Mouse (Mus musculus) stomach, embryonic 16.5 days (tissue): ENCODE results near the gene Ndufa12. TPM values are rescaled to one million over a fixed set of nuclear protein-coding genes. Genes with fewer than 3 reads are reported as not detected.

Source experiments
- polyA plus RNA-seq: library from polyadenylated mRNA; unstranded; fragments of >200 nt; fragmentation: Nextera tagmentation; extraction: Ambion mirVana; gene quantifications from 2 replicates; pipeline ENCODE4 v1.2.1, GENCODE M21; 2015

Ndufa12 gene
- polyA plus RNA-seq, 1 experiment from 2014 or later, result 305 TPM

Other genes with a start within 250 kb of the Ndufa12 start
- 26.4 and 27.4 TPM in 2 replicates for gene Vezt, start 162.9 kb upstream of the Ndufa12 start, polyA plus RNA-seq
- 3.7 and 3.9 TPM in 2 replicates for gene Fgd6, start 162.7 kb upstream of the Ndufa12 start, polyA plus RNA-seq
- gene Nr2c1, start 50.7 kb upstream of the Ndufa12 start, polyA plus RNA-seq, result 9.9 and 11.0 TPM in 2 replicates
- gene Gm4792, start 100.0 kb downstream of the Ndufa12 start, polyA plus RNA-seq, result not detected in 2 replicates
- gene Tmcc3, start 113.2 kb downstream of the Ndufa12 start, polyA plus RNA-seq, result 12.9 and 15.5 TPM in 2 replicates